Mouse (Mus musculus) small intestine, adult 2 months (tissue): ENCODE results near the gene Pde4d.

Experiments
- CTCF ChIP-seq: fragments of 200-500 bp; IDR thresholded peaks from 2 replicates; pipeline ENCODE4 v1.5.1; 2012; ENCODE audit warnings: low read depth, mild to moderate bottlenecking, control low read depth, inconsistent platforms, low read length, moderate library complexity, mixed read lengths; ENCODE audit not compliant: insufficient replicate concordance, insufficient read length; ENCODE audit errors: extremely low read depth
- POLR2A ChIP-seq: fragments of 200-500 bp; IDR thresholded peaks from 2 replicates; pipeline ENCODE4 v1.6.1; 2012; ENCODE audit warnings: low read depth, mild to moderate bottlenecking, control low read depth, inconsistent platforms, low read length, moderate library complexity

- TF ChIP-seq CTCF (peak; percentile 90; the same call in 1 of the 2 replicates), POLR2A (no peak)
Measured at GRCm38 (mm10) chr13:109343596-109343995, 893.8 kb downstream of the Pde4d start.
